Mouse (Mus musculus): ENCODE results near the gene Agpat4.

- TF ChIP-seq POLR2A (IDR thresholded peaks at IDR 0.05; ENCODE audit: control insufficient read depth, extremely low read depth, insufficient read depth, low read length, poor library complexity) (no peak), CTCF (IDR thresholded peaks at IDR 0.05; ENCODE audit: borderline replicate concordance, control insufficient read depth, extremely low read depth, insufficient read depth, low read length, poor library complexity) (no peak)
Observed at GRCm38 (mm10) chr17:12094827-12095590, 23.5 kb upstream of the Agpat4 start.
